Mouse (Mus musculus) hindbrain, embryonic 11.5 days (tissue): Measurements from ENCODE around the gene Tnk2. TPM values are rescaled to one million over a fixed set of nuclear protein-coding genes. Genes with fewer than 3 reads are reported as not detected.

Experiments
- ATAC-seq: fragments of 200-750 bp; cut with Nextera tagmentation; 2 replicates; pipeline ENCODE4 v1.8.0; 2017; ENCODE audit warnings: mild to moderate bottlenecking, moderate TSS enrichment, moderate library complexity; ENCODE audit not compliant: low FRiP score
- DNase-seq: peaks from one replicate; pipeline ENCODE4 v3.0.0-alpha.2; 2015; ENCODE audit warnings: low spot score
- H3K27ac ChIP-seq: fragments of 300-500 bp; sonication (generic); 2 replicates; pipeline ENCODE4 v1.5.1; 2014; ENCODE audit warnings: mild to moderate bottlenecking, low read depth, low read length
- H3K27me3 ChIP-seq: fragments of 300-500 bp; sonication (generic); 2 replicates; pipeline ENCODE4 v1.6.1; 2014; ENCODE audit warnings: mild to moderate bottlenecking, low read length, moderate library complexity, mixed read lengths; ENCODE audit not compliant: control insufficient read depth, insufficient read depth
- H3K36me3 ChIP-seq: fragments of 300-500 bp; sonication (generic); 2 replicates; pipeline ENCODE4 v1.6.1; 2014; ENCODE audit warnings: mild to moderate bottlenecking, low read length, moderate library complexity, mixed read lengths; ENCODE audit not compliant: control insufficient read depth, insufficient read depth
- H3K4me1 ChIP-seq: fragments of 300-500 bp; sonication (generic); replicated peaks from 2 replicates; pipeline ENCODE4 v1.6.1; 2014; ENCODE audit warnings: low read length, mixed read lengths; ENCODE audit not compliant: control insufficient read depth, insufficient read depth
- H3K4me2 ChIP-seq: fragments of 300-500 bp; sonication (generic); replicated peaks from 2 replicates; pipeline ENCODE4 v1.6.1; 2014; ENCODE audit warnings: mild to moderate bottlenecking, low read depth, low read length
- H3K4me3 ChIP-seq: fragments of 300-500 bp; sonication (generic); 2 replicates; pipeline ENCODE4 v1.5.1; 2014; ENCODE audit warnings: low read depth, low read length
- H3K9ac ChIP-seq: fragments of 300-500 bp; sonication (generic); 2 replicates; pipeline ENCODE4 v1.6.1; 2014; ENCODE audit warnings: low read depth, low read length
- H3K9me3 ChIP-seq: fragments of 300-500 bp; sonication (generic); 2 replicates; pipeline ENCODE4 v1.6.1; 2016; ENCODE audit warnings: low read length; ENCODE audit not compliant: control insufficient read depth
- WGBS: fragments of 180-500 bp; shearing (Covaris S2); extraction: QIAGEN DNeasy Blood & Tissue Kit; methylation state at CpG from one replicate; pipeline ENCODE4 v1.1.7; 2014; 5-methylcytosine and 5-hydroxymethylcytosine counted together
- polyA plus RNA-seq: library from polyadenylated mRNA; unstranded; fragments of >200 nt; fragmentation: Nextera tagmentation; extraction: Ambion mirVana; gene quantifications from 2 replicates; pipeline ENCODE4 v1.2.1, GENCODE M21; 2014

Gene Tnk2
- polyA plus RNA-seq, 1 experiment from 2014 or later: 7.0 TPM

- Histone ChIP-seq H3K27ac (no peak overlapping the region), H3K9ac (no peak overlapping the region), H3K9me3 (no peaks in the 10 kb centered on the region), H3K27me3 (no peaks in the 10 kb centered on the region), H3K4me3 (no peak overlapping the region), H3K36me3 (no peaks in the 10 kb centered on the region), H3K4me1 (no peaks in the 10 kb centered on the region), H3K4me2 (no peak overlapping the region)
- 85% methylated on average over 6 of the region's 6 CpGs for WGBS
- ATAC-seq (no peak), DNase-seq (no peak)
Measured at GRCm38 (mm10) chr16:32713556-32713955, 69.9 kb downstream of the Tnk2 start.

GRCm38 (mm10) chr16:32715364-32715763, 71.7 kb downstream of the Tnk2 start:
- H3K4me2 ChIP-seq: no peak overlapping the region
- H3K9ac ChIP-seq: no peak overlapping the region
- no peaks in the 10 kb centered on the region for H3K4me1 ChIP-seq
- no peak overlapping the region for H3K4me3 ChIP-seq
- H3K9me3 ChIP-seq: no peaks in the 10 kb centered on the region
- no peaks in the 10 kb centered on the region for H3K27me3 ChIP-seq
- H3K27ac ChIP-seq: no peak overlapping the region
- whole genome bisulfite sequencing: 25% methylated on average over 13 of the region's 13 CpGs
- DNase-seq (peak; percentile 66), ATAC-seq (no peak)
- no peaks in the 10 kb centered on the region for H3K36me3 ChIP-seq

- Histone ChIP-seq H3K36me3 (no peaks in the 10 kb centered on the region), H3K4me2 (no peak overlapping the region), H3K9me3 (no peaks in the 10 kb centered on the region), H3K27ac (no peak overlapping the region), H3K4me1 (no peaks in the 10 kb centered on the region), H3K9ac (no peak overlapping the region), H3K4me3 (no peak overlapping the region), H3K27me3 (no peaks in the 10 kb centered on the region)
- no peak for DNase-seq
- no peak for ATAC-seq
- 84% methylated on average over 7 of the region's 7 CpGs for WGBS
Measured at GRCm38 (mm10) chr16:32723163-32723562, 79.5 kb downstream of the Tnk2 start.

GRCm38 (mm10) chr16:32723767-32724166, 80.1 kb downstream of the Tnk2 start:
- Histone ChIP-seq H3K36me3 (no peaks in the 10 kb centered on the region), H3K27me3 (no peaks in the 10 kb centered on the region), H3K9me3 (no peaks in the 10 kb centered on the region), H3K4me1 (no peaks in the 10 kb centered on the region), H3K4me3 (no peak overlapping the region), H3K27ac (no peak overlapping the region), H3K4me2 (no peak overlapping the region), H3K9ac (no peak overlapping the region)
- DNase-seq (no peak), ATAC-seq (no peak)
- 90% methylated on average over 4 of the region's 4 CpGs for WGBS

- no peak overlapping the region for H3K4me3 ChIP-seq
- no peaks in the 10 kb centered on the region for H3K36me3 ChIP-seq
- no peak for ATAC-seq
- no peaks in the 10 kb centered on the region for H3K4me1 ChIP-seq
- H3K9ac ChIP-seq: no peak overlapping the region
- 87% methylated on average over 2 of the region's 2 CpGs for WGBS
- DNase-seq: no peak
- H3K27ac ChIP-seq: no peak overlapping the region
- no peaks in the 10 kb centered on the region for H3K9me3 ChIP-seq
- no peak overlapping the region for H3K4me2 ChIP-seq
- H3K27me3 ChIP-seq: no peaks in the 10 kb centered on the region
Measured at GRCm38 (mm10) chr16:32724259-32724658, 80.6 kb downstream of the Tnk2 start.

DNA sequence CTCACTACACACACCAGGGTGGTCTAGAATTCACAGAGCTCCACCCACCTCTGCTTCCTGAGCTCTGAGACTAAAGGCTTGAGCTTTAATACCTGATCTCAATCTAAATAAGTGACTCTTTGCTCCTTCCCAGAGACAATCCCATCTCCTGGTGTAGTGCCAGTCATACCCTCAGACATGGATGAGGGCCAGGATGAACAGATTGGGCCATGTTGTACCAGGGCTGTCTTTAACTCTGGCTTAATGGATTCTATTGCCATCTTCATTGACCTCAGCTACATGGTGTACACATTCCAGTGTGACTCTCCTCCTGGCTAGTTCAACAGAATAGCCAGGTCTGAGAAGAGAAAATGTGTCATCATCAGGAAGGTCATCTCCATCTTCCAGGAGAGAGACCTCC, 82.8 kb downstream of the Tnk2 start:
- Histone ChIP-seq H3K9me3 (no peaks in the 10 kb centered on the region), H3K4me1 (no peaks in the 10 kb centered on the region), H3K4me3 (no peak overlapping the region), H3K9ac (no peak overlapping the region), H3K36me3 (no peaks in the 10 kb centered on the region), H3K27me3 (no peaks in the 10 kb centered on the region), H3K27ac (no peak overlapping the region), H3K4me2 (no peak overlapping the region)
- no peak for DNase-seq
- no peak for ATAC-seq

- Histone ChIP-seq H3K4me3 (no peak overlapping the region), H3K27me3 (no peaks in the 10 kb centered on the region), H3K9me3 (no peaks in the 10 kb centered on the region), H3K9ac (no peak overlapping the region), H3K27ac (no peak overlapping the region), H3K4me2 (no peak overlapping the region), H3K4me1 (no peaks in the 10 kb centered on the region), H3K36me3 (no peaks in the 10 kb centered on the region)
- no peak for ATAC-seq
- DNase-seq: no peak
Measured at GRCm38 (mm10) chr16:32728240-32728639, 84.6 kb downstream of the Tnk2 start.

DNA sequence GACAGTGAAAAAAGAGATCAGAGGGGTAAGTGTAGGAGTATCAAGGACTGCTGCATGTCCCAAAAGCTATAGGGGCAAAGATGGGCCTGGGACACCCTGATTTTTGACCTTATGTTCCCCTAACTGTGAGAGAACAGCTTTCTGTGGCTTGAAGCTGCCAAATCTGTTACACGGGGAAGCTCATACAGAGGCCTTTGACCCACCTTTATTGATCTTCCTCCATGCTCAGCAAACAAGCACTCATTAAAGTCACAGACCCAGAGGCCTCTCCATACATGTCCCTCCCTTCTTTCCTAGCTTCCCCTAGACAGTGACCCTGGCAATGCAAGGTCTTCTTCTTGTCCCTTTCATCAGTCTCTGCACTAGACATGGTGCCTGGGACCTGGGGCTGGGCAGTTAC, 85.1 kb downstream of the Tnk2 start:
- no peak for DNase-seq
- no peaks in the 10 kb centered on the region for H3K27me3 ChIP-seq
- no peaks in the 10 kb centered on the region for H3K4me1 ChIP-seq
- 65% methylated on average over 1 of the region's 1 CpGs for WGBS
- H3K4me2 ChIP-seq: no peak overlapping the region
- H3K4me3 ChIP-seq: no peak overlapping the region
- H3K36me3 ChIP-seq: no peaks in the 10 kb centered on the region
- no peak overlapping the region for H3K27ac ChIP-seq
- no peaks in the 10 kb centered on the region for H3K9me3 ChIP-seq
- no peak overlapping the region for H3K9ac ChIP-seq
- no peak for ATAC-seq
